In genomic region chr8:118517071-118517470, GRCm38 (mm10) we compare ENCODE assay signal across 21 mouse cellular contexts.
A peak's percentile ranks its signal among the peaks of the same experiment; 100 is the strongest.
DNase-seq lines count a peak whose midpoint lies in the region; ATAC-seq and TF ChIP-seq lines count a peak whose summit lies in the region.
"Had no signal": no experiment of that assay in that cellular context is flagged by ENCODE, and none has a peak within 500 bp of the region (broad histone marks: within the 10 kb centered on the region; RNA-seq: fewer than 3 reads in every experiment).

No protein-coding gene starts in this region.

- no peaks in the 10 kb centered on the region for H3K9me3 ChIP-seq in hindbrain, postnatal 0 days (ENCODE audit: low read length)
- no peaks in the 10 kb centered on the region for H3K9me3 ChIP-seq in hindbrain, embryonic 14.5 days (ENCODE audit: control insufficient read depth, low read length)
- H3K9me3 ChIP-seq: limb, embryonic 12.5 days; lung, embryonic 15.5 days; midbrain, embryonic 12.5 days had no signal

- no peak overlapping the region for H3K9ac ChIP-seq in hindbrain, postnatal 0 days (replicated peaks; ENCODE audit: low read length)
- no peak overlapping the region for H3K9ac ChIP-seq in hindbrain, embryonic 14.5 days
- H3K9ac ChIP-seq: limb, embryonic 12.5 days; liver, embryonic 13.5 days; lung, embryonic 15.5 days; midbrain, embryonic 12.5 days had no signal

- 41% methylated on average over 4 of the region's 4 CpGs for WGBS in hindbrain, postnatal 0 days
- 48% methylated on average over 4 of the region's 4 CpGs for WGBS in hindbrain, embryonic 14.5 days

- H3K4me1 ChIP-seq in hindbrain, postnatal 0 days (ENCODE audit: insufficient read depth, low read length) = peaks cover 21% of the 10 kb centered on the region
- H3K4me1 ChIP-seq in hindbrain, embryonic 14.5 days (replicated peaks; ENCODE audit: control insufficient read depth, insufficient read depth, low read length) = peaks cover 15% of the 10 kb centered on the region
- H3K4me1 ChIP-seq: liver, embryonic 13.5 days had no signal

- H3K4me2 ChIP-seq in hindbrain, postnatal 0 days (ENCODE audit: low read depth, low read length) = no peak overlapping the region
- no peak overlapping the region for H3K4me2 ChIP-seq in hindbrain, embryonic 14.5 days (replicated peaks)
- H3K4me2 ChIP-seq: limb, embryonic 12.5 days; liver, embryonic 13.5 days; lung, embryonic 15.5 days; midbrain, embryonic 12.5 days had no signal

- no peak overlapping the region for H3K4me3 ChIP-seq in hindbrain, postnatal 0 days (ENCODE audit: low read length)
- no peak overlapping the region for H3K4me3 ChIP-seq in hindbrain, embryonic 14.5 days (replicated peaks; ENCODE audit: low read length)
- H3K4me3 ChIP-seq: left cerebral cortex, adult 2 months; limb, embryonic 12.5 days; liver, embryonic 13.5 days; lung, embryonic 15.5 days; midbrain, embryonic 12.5 days had no signal

- H3K27me3 ChIP-seq in hindbrain, postnatal 0 days (ENCODE audit: insufficient read depth, low read length) = no peaks in the 10 kb centered on the region
- no peaks in the 10 kb centered on the region for H3K27me3 ChIP-seq in hindbrain, embryonic 14.5 days (ENCODE audit: control insufficient read depth, insufficient read depth, low read length)
- H3K27me3 ChIP-seq: limb, embryonic 12.5 days; liver, embryonic 13.5 days; lung, embryonic 15.5 days; midbrain, embryonic 12.5 days; Patski had no signal

- ATAC-seq in hindbrain, postnatal 0 days = no peak
- ATAC-seq in hindbrain, embryonic 14.5 days (ENCODE audit: low FRiP score) = no peak
- ATAC-seq: inflammation-experienced regulatory T-cells, adult 6 months; Patski had no signal

- TF ChIP-seq CTCF in hindbrain, postnatal 0 days (IDR thresholded peaks at IDR 0.05; ENCODE audit: low read depth) = no peak

- H3K27ac ChIP-seq in hindbrain, postnatal 0 days = no peak overlapping the region
- no peak overlapping the region for H3K27ac ChIP-seq in hindbrain, embryonic 14.5 days
- H3K27ac ChIP-seq: left cerebral cortex, adult 2 months; limb, embryonic 12.5 days; liver, embryonic 13.5 days; macrophage; midbrain, embryonic 12.5 days had no signal

- peak; percentile 61 for DNase-seq in hindbrain, postnatal 0 days (ENCODE audit: low spot score)
- no peak for DNase-seq in hindbrain, embryonic 14.5 days (ENCODE audit: low spot score)
- DNase-seq in brain, adult 2 months (ENCODE audit: low read depth, low spot score) = peak; percentile 57
- DNase-seq in cerebellum, adult 11-12 months = peak; percentile 6
- peak; percentile 42 to 43 for DNase-seq in cerebellum, postnatal 36 days
- no peak for DNase-seq in testis, postnatal 14 days (ENCODE audit: low spot score)
- DNase-seq in frontal cortex, postnatal 10 days (ENCODE audit: low spot score in 2 of 2) = no peak
- DNase-seq: adrenal gland, postnatal 36 days; heart, adult 11 months; heart, postnatal 4 days; kidney, adult 9 months; kidney, postnatal 36 days; liver, embryonic 13.5 days; thymus, postnatal 14 days had no signal

- no peaks in the 10 kb centered on the region for H3K36me3 ChIP-seq in hindbrain, postnatal 0 days (ENCODE audit: insufficient read depth, low read length)
- no peaks in the 10 kb centered on the region for H3K36me3 ChIP-seq in hindbrain, embryonic 14.5 days (replicated peaks; ENCODE audit: control insufficient read depth, insufficient read depth)
- H3K36me3 ChIP-seq: limb, embryonic 12.5 days; liver, embryonic 13.5 days; lung, embryonic 15.5 days; midbrain, embryonic 12.5 days had no signal

Comparison
In these comparisons a context has a peak if more than half of its experiments do, and no peak if none do; other contexts are left out.
1. DNase-seq: peak in hindbrain, postnatal 0 days (single experiment), brain, adult 2 months (single experiment), cerebellum, adult 11-12 months (single experiment) and cerebellum, postnatal 36 days (2 of 2); none in hindbrain, embryonic 14.5 days (single experiment), testis, postnatal 14 days (single experiment) and frontal cortex, postnatal 10 days (0 of 2).